Mouse (Mus musculus) E14TG2a.4 (cell line): ENCODE results near the gene Psd.

Experiments used
- CTCF ChIP-seq: conservative IDR thresholded peaks from 2 replicates; pipeline ENCODE4 v1.5.1; 2014; ENCODE audit warnings: low read length
- NANOG ChIP-seq: IDR thresholded peaks from 2 replicates; pipeline ENCODE4 v1.6.1; 2014; ENCODE audit warnings: borderline replicate concordance, low read length, mixed read lengths

GRCm38 (mm10) chr19:46329031-46329641 is 2.2 kb upstream of the Psd start:
- TF ChIP-seq CTCF: no peak
- TF ChIP-seq NANOG: no peak
